Mouse (Mus musculus) E14TG2a.4 (cell line): Measurements from ENCODE around the gene Rec8.

Source experiments
- CTCF ChIP-seq: conservative IDR thresholded peaks from 2 replicates; pipeline ENCODE4 v1.5.1; 2014; ENCODE audit warnings: low read length
- POU5F1 ChIP-seq: IDR thresholded peaks from 2 replicates; pipeline ENCODE4 v1.6.1; 2014; ENCODE audit warnings: low read length, borderline replicate concordance

DNA sequence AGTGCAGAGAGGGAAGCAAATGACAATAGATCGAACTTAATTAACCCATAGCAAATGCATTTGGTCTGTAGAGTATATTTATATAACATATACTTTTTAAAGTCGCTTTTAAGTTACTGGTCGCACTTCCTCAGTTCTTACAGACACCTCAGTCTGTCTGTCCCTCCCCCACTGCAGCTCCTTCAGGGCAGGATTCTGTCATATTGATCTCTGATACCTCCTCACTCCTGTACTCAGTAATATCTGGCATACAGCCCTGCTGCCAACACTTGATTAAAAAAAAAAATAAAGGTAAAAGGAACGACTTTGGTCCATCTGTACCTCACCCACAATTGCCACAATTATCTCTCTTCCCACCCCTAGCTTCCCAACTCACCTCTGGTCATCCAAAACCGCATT is 33.5 kb upstream of the Rec8 start:
- TF ChIP-seq CTCF (no peak), POU5F1 (no peak)
